Mouse (Mus musculus) heart, postnatal 0 days (tissue): ENCODE data around the gene Ppp1r36.

Experiments
- CTCF ChIP-seq: IDR thresholded peaks from 2 replicates; pipeline ENCODE4 v1.5.1; 2016; ENCODE audit warnings: antibody characterized with exemption, control low read depth, low read depth
- EP300 ChIP-seq: IDR thresholded peaks from 2 replicates; pipeline ENCODE4 v1.6.1; 2016; ENCODE audit warnings: antibody characterized with exemption, low read depth

- TF ChIP-seq CTCF (no peak), EP300 (no peak)
These were observed 67.5 kb downstream of the Ppp1r36 start for GRCm38 (mm10) chr12:76484881-76485280.
